Mouse (Mus musculus) forebrain, embryonic 14.5 days (tissue): ENCODE measurements around the gene Il21. TPM values are rescaled to one million over a fixed set of nuclear protein-coding genes. Genes with fewer than 3 reads are reported as not detected.

ENCODE experiments used
- ATAC-seq: fragments of 200-750 bp; cut with Nextera tagmentation; 2 replicates; pipeline ENCODE4 v1.8.0; 2017; ENCODE audit warnings: mild to moderate bottlenecking, moderate library complexity
- DNase-seq: peaks from one replicate; pipeline ENCODE4 v3.0.0-alpha.2; 2015; ENCODE audit warnings: low spot score
- H3K27ac ChIP-seq: fragments of 300-500 bp; sonication (generic); 2 replicates; pipeline ENCODE4 v1.5.1; 2014; ENCODE audit warnings: low read depth, mild to moderate bottlenecking, control low read depth, low read length, moderate library complexity
- H3K27me3 ChIP-seq: fragments of 300-500 bp; sonication (generic); replicated peaks from 2 replicates; pipeline ENCODE4 v1.6.1; 2014; ENCODE audit warnings: low read length, control low read depth, mixed read lengths; ENCODE audit not compliant: control insufficient read depth, insufficient read depth
- H3K36me3 ChIP-seq: fragments of 300-500 bp; sonication (generic); 2 replicates; pipeline ENCODE4 v1.6.1; 2014; ENCODE audit warnings: low read length, control low read depth; ENCODE audit not compliant: control insufficient read depth, insufficient read depth
- H3K4me1 ChIP-seq: fragments of 300-500 bp; sonication (generic); 2 replicates; pipeline ENCODE4 v1.6.1; 2014; ENCODE audit warnings: antibody characterized with exemption, low read length, control low read depth; ENCODE audit not compliant: control insufficient read depth, insufficient read depth
- H3K4me2 ChIP-seq: fragments of 300-500 bp; sonication (generic); 2 replicates; pipeline ENCODE4 v1.6.1; 2014; ENCODE audit warnings: mild to moderate bottlenecking, control low read depth, low read length
- H3K4me3 ChIP-seq: fragments of 300-500 bp; sonication (generic); 2 replicates; pipeline ENCODE4 v1.5.1; 2014; ENCODE audit warnings: low read depth, low read length, control low read depth
- H3K9ac ChIP-seq: fragments of 300-500 bp; sonication (generic); 2 replicates; pipeline ENCODE4 v1.6.1; 2014; ENCODE audit warnings: mild to moderate bottlenecking, low read length, control low read depth, moderate library complexity
- H3K9me3 ChIP-seq: fragments of 300-500 bp; sonication (generic); replicated peaks from 2 replicates; pipeline ENCODE4 v1.6.1; 2016; ENCODE audit warnings: low read length, control low read depth, mixed read lengths; ENCODE audit not compliant: control insufficient read depth
- WGBS: fragments of 180-500 bp; shearing (Covaris S2); extraction: QIAGEN DNeasy Blood & Tissue Kit; methylation state at CpG from one replicate; pipeline ENCODE4 v1.1.7; 2014; 5-methylcytosine and 5-hydroxymethylcytosine counted together
- polyA plus RNA-seq: library from polyadenylated mRNA; unstranded; fragments of >200 nt; fragmentation: Nextera tagmentation; extraction: Ambion mirVana; gene quantifications from 2 replicates; pipeline ENCODE4 v1.2.1, GENCODE M21; 2014

The Il21 gene
- polyA plus RNA-seq: not detected in 2 replicates

DNA sequence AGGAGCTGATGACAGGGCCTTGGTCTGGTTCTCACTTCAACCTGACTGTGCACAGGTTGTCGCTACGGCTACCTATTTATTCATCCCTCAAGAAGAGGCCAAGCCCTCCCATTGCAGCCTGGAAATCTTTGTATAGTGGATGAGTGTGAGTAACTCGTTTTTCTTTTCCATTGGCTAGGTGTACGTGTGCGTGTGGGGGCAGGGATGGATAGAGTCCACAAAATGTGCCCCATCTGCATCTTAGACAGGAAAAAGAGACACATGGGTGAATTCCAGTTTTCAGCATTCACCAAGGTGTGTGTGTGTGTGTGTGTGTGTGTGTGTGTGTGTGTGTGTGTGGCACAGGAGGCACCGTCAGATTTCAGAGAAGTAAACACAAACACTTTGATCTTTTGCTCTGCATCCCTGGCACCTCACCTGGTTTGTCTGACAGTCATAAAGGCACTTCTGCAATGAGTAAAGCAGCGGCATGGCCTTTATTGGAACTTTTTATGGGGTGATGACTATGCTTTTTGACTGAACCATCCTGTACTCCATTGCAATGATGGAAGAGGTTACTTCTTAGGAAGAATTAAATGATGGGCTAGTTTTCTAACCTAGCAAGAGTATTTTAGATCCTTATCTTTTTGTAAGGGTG, at the start of gene Il21:
Il21 (minus strand) TSS at position 51 of the 637 bp plus-strand sequence.
- Histone ChIP-seq H3K36me3 (no peaks in the 10 kb centered on the region), H3K9ac (no peak within 1 kb of the TSS), H3K9me3 (no peaks in the 10 kb centered on the region), H3K27ac (no peak within 1 kb of the TSS), H3K27me3 (no peaks in the 10 kb centered on the region), H3K4me1 (no peaks in the 10 kb centered on the region), H3K4me2 (no peak within 1 kb of the TSS), H3K4me3 (no peak within 1 kb of the TSS)
- 91% methylated on average over 7 of the region's 7 CpGs for WGBS
- ATAC-seq (no peak), DNase-seq (no peak)

DNA sequence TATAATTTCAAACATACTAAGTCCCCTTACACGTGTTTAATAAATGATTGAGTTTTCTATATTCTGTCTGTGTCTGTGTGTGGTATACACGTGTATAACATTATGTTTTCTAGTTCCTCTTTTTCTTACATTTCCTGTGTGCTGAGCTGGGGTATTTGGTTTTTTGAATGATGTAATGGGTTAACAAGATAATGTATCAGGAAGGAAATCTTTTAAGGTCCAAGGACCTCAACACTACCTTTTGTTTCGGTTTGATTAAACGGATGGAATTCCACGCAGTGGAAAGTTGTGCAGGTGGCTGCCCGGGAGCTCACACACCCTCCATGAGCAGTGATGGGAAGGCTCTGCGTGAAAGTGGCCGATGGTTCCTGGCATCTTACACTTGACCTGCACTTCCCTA, 48.4 kb upstream of the Il21 start:
- ATAC-seq: no peak
- DNase-seq: no peak
- no peaks in the 10 kb centered on the region for H3K4me1 ChIP-seq
- H3K27ac ChIP-seq: no peak overlapping the region
- no peak overlapping the region for H3K4me2 ChIP-seq
- H3K36me3 ChIP-seq: no peaks in the 10 kb centered on the region
- H3K9me3 ChIP-seq: no peaks in the 10 kb centered on the region
- H3K9ac ChIP-seq: no peak overlapping the region
- no peak overlapping the region for H3K4me3 ChIP-seq
- WGBS: 74% methylated on average over 8 of the region's 8 CpGs
- no peaks in the 10 kb centered on the region for H3K27me3 ChIP-seq

DNA sequence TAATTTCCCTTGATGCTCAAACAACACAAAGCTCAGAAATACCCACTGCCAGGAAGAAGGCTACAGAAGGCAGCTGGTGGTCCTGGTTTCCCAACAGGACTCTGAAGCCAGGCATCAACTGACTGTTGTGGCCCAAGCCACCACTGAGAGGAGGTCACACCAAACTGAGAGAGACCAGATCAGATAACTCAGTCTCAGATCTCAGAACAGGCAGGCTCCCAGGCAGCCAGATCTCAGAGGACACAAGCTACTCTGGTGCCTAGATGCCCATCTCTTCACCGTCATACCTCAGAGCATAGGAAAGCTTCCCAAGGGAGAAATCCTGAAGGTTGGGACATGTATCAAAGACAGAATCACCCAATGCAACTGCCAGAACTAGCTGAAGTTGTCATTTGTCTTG, 47.8 kb upstream of the Il21 start:
- H3K36me3 ChIP-seq: no peaks in the 10 kb centered on the region
- no peak overlapping the region for H3K27ac ChIP-seq
- no peak overlapping the region for H3K4me3 ChIP-seq
- H3K4me1 ChIP-seq: no peaks in the 10 kb centered on the region
- DNase-seq (no peak), ATAC-seq (no peak)
- 91% methylated on average over 1 of the region's 1 CpGs for WGBS
- no peaks in the 10 kb centered on the region for H3K27me3 ChIP-seq
- no peak overlapping the region for H3K4me2 ChIP-seq
- no peak overlapping the region for H3K9ac ChIP-seq
- no peaks in the 10 kb centered on the region for H3K9me3 ChIP-seq

DNA sequence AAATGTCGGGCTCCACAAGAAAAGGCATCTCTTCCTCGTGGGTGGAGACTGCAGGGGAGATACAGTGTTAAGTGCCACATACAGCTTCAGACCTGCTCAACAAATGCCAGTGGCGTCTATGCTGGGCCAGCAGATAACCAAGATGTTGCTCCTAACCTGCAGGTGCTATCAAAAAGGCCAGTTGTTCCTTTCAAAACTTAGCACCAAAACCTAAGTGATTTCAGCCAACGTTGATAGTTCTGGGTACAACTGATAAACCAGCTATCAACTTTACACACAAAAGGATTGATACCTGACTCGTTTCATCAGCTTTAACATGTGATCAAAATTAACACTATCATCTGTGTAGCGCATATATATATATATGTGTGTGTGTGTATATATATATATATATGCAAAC, 42.2 kb upstream of the Il21 start:
- no peak overlapping the region for H3K9ac ChIP-seq
- H3K4me1 ChIP-seq: no peaks in the 10 kb centered on the region
- no peak overlapping the region for H3K4me2 ChIP-seq
- H3K36me3 ChIP-seq: no peaks in the 10 kb centered on the region
- no peaks in the 10 kb centered on the region for H3K9me3 ChIP-seq
- WGBS: 77% methylated on average over 6 of the region's 6 CpGs
- no peak overlapping the region for H3K27ac ChIP-seq
- ATAC-seq (no peak), DNase-seq (no peak)
- H3K4me3 ChIP-seq: no peak overlapping the region
- H3K27me3 ChIP-seq: no peaks in the 10 kb centered on the region

DNA sequence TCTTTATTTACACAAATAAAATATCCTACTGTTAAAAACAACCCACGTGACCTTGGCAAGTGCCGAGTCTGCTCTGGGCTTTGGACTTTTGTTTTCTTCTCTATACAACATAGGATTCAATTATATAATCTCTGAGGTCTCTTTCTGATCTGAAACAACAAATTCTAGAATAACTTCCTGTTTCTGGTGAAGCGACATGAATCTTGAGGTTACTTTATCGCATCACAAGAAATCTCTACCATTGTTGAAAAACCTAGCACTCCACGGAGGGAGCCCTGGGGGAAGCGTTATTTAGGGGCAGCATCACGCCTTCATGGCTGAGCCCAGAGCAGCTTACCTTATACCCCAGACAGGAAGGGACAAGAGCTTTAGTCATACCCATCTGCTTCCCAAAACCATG, 40.7 kb upstream of the Il21 start:
- H3K27ac ChIP-seq: no peak overlapping the region
- no peaks in the 10 kb centered on the region for H3K36me3 ChIP-seq
- no peaks in the 10 kb centered on the region for H3K4me1 ChIP-seq
- H3K9ac ChIP-seq: no peak overlapping the region
- no peaks in the 10 kb centered on the region for H3K27me3 ChIP-seq
- ATAC-seq (no peak), DNase-seq (no peak)
- H3K9me3 ChIP-seq: no peaks in the 10 kb centered on the region
- H3K4me3 ChIP-seq: no peak overlapping the region
- no peak overlapping the region for H3K4me2 ChIP-seq
- 94% methylated on average over 7 of the region's 7 CpGs for WGBS

DNA sequence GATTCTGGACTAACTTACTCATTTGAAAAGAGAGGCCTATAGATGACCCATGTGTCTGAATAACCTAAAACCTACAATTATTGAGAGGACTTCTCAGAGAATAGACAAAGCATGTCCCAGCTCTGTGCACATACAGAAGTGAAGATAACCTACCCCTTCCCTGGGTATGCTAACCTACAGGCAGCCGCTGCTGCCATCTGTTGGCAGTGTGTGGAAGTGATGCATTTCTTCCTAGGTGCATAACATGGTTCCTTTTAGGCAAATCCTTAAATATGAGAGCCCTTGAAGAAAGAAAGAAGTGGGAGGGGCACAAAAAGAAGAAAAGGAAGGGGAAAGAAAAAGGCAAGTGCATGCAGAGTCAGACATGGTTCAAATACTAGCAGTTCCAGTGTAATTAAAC, 38.8 kb upstream of the Il21 start:
- WGBS: 6% methylated on average over 1 of the region's 1 CpGs
- no peaks in the 10 kb centered on the region for H3K36me3 ChIP-seq
- ATAC-seq: peak; percentile 71

DNA sequence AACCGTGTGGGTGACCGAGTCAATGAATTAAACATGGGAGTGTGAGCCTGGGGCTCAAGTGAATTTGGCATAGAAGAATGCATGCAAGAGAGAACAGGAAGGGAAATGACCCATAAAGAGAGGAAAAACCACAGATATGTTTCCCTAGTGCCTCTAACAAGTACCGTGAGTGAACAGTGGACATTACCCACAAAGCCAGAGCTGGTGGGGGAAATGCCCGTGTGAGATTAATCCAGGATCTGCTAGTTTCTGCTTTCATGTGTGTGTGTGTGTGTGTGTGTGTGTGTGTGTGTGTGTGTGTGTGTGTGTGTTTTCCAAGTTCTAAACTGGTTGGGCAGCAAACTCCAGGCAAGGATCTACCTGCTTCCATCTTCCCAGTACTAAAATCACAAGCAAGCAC, 37.5 kb upstream of the Il21 start:
- WGBS: 95% methylated on average over 4 of the region's 4 CpGs
- ATAC-seq (no peak), DNase-seq (no peak)
- no peaks in the 10 kb centered on the region for H3K36me3 ChIP-seq
- H3K27me3 ChIP-seq: no peaks in the 10 kb centered on the region
- no peaks in the 10 kb centered on the region for H3K9me3 ChIP-seq
- H3K4me3 ChIP-seq: no peak overlapping the region
- no peak overlapping the region for H3K27ac ChIP-seq
- H3K4me2 ChIP-seq: no peak overlapping the region
- no peak overlapping the region for H3K9ac ChIP-seq
- H3K4me1 ChIP-seq: no peaks in the 10 kb centered on the region

More for the DNA sequence above, 38.8 kb upstream of the Il21 start:
- DNase-seq: peak; percentile 67
- no peak overlapping the region for H3K27ac ChIP-seq
- H3K4me1 ChIP-seq: no peaks in the 10 kb centered on the region
- no peak overlapping the region for H3K9ac ChIP-seq
- no peak overlapping the region for H3K4me3 ChIP-seq
- no peaks in the 10 kb centered on the region for H3K9me3 ChIP-seq
- no peak overlapping the region for H3K4me2 ChIP-seq
- H3K27me3 ChIP-seq: no peaks in the 10 kb centered on the region

DNA sequence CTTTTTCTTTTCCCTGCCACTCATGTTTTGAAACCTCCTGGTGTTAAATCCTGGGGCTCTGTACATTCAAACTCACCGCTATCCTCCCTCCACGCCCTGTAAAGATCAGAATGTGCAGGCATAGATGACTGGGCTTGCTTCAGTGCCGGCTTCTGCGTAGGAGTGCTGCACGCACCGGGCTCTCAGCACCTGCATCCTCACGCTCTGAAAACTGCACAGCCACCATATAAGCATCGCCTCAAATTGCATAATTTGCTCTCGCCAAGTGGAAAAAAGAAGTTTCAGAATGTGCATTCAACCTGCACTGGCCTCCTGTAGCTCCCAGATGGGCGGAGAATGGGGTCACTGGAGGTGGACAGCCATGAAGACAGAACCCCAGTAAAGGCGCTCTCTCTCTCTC, 35.9 kb upstream of the Il21 start:
- 80% methylated on average over 11 of the region's 11 CpGs for WGBS
- Histone ChIP-seq H3K4me3 (no peak overlapping the region), H3K27me3 (no peaks in the 10 kb centered on the region), H3K9me3 (no peaks in the 10 kb centered on the region), H3K27ac (no peak overlapping the region), H3K4me2 (no peak overlapping the region), H3K9ac (no peak overlapping the region), H3K4me1 (no peaks in the 10 kb centered on the region), H3K36me3 (no peaks in the 10 kb centered on the region)
- no peak for ATAC-seq
- no peak for DNase-seq

DNA sequence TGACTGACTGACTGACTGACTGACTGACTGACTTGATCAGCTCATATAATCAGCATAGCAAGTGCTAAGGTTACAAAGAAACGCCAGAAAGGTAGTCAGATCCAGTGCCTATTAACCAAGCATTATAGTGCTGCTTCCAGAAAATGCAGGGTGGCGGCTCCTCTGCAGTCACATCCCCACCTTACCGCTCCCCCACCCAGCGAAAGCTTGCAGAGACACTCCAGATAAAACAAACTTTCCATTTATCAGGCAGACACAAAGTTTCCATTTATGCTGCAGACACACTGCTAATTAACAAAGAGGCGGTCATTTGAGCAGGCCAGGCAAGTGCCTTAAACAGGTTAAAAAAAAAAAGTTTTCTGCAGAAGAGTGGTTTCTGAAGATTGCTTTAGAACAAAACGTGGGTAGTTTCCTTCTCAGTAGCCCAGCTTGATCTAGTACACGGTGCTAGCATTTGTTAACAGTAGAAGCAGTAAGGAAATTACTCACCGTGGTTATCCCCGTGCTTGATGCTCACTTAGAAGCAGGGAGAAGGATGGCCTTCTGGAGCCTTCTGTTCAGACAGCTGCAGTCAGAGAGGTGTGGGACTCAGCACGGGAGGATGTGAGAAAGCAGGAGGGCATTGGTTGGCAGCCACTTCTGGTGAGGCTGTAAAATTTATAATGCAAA, 27.0 kb upstream of the Il21 start:
- no peaks in the 10 kb centered on the region for H3K4me1 ChIP-seq
- DNase-seq (peak; percentile 27), ATAC-seq (peak; percentile 61; the same call in 1 of the 2 replicates)
- H3K27ac ChIP-seq: no peak overlapping the region
- no peaks in the 10 kb centered on the region for H3K36me3 ChIP-seq
- no peak overlapping the region for H3K4me3 ChIP-seq
- 60% methylated on average over 10 of the region's 10 CpGs for WGBS
- H3K27me3 ChIP-seq: no peaks in the 10 kb centered on the region
- H3K4me2 ChIP-seq: no peak overlapping the region
- no peaks in the 10 kb centered on the region for H3K9me3 ChIP-seq
- H3K9ac ChIP-seq: no peak overlapping the region
